Mouse (Mus musculus) stomach, postnatal 0 days (tissue): ENCODE data around the gene Agmat.

Experiments used
- CTCF ChIP-seq: IDR thresholded peaks from 2 replicates; pipeline ENCODE4 v1.5.1; 2016; ENCODE audit warnings: antibody characterized with exemption, low read depth, mild to moderate bottlenecking, moderate library complexity
- EP300 ChIP-seq: optimal IDR thresholded peaks from 2 replicates; pipeline ENCODE3; 2016; ENCODE audit warnings: antibody characterized with exemption

DNA sequence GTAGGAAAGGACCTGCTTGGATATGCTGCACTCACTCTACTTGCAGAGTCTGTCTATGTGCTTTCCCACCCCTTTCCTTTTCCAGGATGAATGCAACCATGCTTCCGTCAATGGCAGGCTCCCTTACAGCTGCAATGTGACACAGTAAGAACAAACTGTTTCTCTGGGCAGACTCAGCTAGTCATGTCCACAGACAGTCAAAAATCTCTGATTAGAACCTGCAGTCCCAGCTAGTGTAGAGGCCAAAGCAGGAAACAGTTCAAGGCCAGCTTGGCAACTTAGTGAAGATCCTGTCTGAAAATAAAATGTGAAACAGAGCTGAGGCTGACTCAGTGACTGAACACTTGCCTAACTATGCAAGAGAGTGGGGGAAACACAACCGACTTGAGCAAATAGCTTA lies 41.8 kb upstream of the Agmat start:
- TF ChIP-seq CTCF (no peak), EP300 (no peak)
